ENCODE assay signal across 26 mouse cellular contexts in genomic region chr2:160288538-160289151, GRCm38 (mm10). TPM values are rescaled to one million over a fixed set of nuclear protein-coding genes. Genes with fewer than 3 reads are reported as not detected.
"Had no signal": no experiment of that assay in that cellular context is flagged by ENCODE, and none has a peak within 500 bp of the region (broad histone marks: within the 10 kb centered on the region; RNA-seq: fewer than 3 reads in every experiment).

No protein-coding gene starts in this region.

- H3K4me1 ChIP-seq: heart, embryonic 10.5 days; heart, embryonic 12.5 days; hindbrain, embryonic 13.5 days; hindbrain, embryonic 15.5 days; limb, embryonic 13.5 days; limb, embryonic 15.5 days; liver, embryonic 12.5 days had no signal

- H3K27me3 ChIP-seq: hindbrain, embryonic 13.5 days; hindbrain, embryonic 15.5 days; limb, embryonic 13.5 days; limb, embryonic 15.5 days; liver, embryonic 12.5 days had no signal

- H3K27ac ChIP-seq: heart, embryonic 10.5 days; hindbrain, embryonic 13.5 days; hindbrain, embryonic 15.5 days; hindbrain, postnatal 0 days; limb, embryonic 13.5 days; limb, embryonic 15.5 days; liver, embryonic 12.5 days; liver, embryonic 14.5 days had no signal

- DNase-seq: forebrain, postnatal 0 days; gastrocnemius, postnatal 14 days; gastrocnemius, postnatal 36 days; heart, adult 18-20 months; heart, postnatal 10 days; kidney, adult 18-20 months; layer of hippocampus, adult 9-11 months; layer of hippocampus, postnatal 36 days; left cerebral cortex, postnatal 4 days; lung, adult 18-20 months had no signal

- H3K36me3 ChIP-seq: heart, embryonic 10.5 days; heart, embryonic 12.5 days; hindbrain, embryonic 13.5 days; hindbrain, embryonic 15.5 days; limb, embryonic 13.5 days; limb, embryonic 15.5 days; liver, embryonic 12.5 days had no signal

- H3K9ac ChIP-seq: forebrain, postnatal 0 days; heart, embryonic 12.5 days; hindbrain, embryonic 13.5 days; hindbrain, embryonic 15.5 days; limb, embryonic 13.5 days; limb, embryonic 15.5 days; liver, embryonic 12.5 days; liver, embryonic 14.5 days had no signal

- H3K4me2 ChIP-seq: heart, embryonic 12.5 days; hindbrain, embryonic 13.5 days; hindbrain, embryonic 15.5 days; limb, embryonic 13.5 days; limb, embryonic 15.5 days; liver, embryonic 12.5 days had no signal

- H3K9me3 ChIP-seq: heart, embryonic 10.5 days; heart, embryonic 12.5 days; hindbrain, embryonic 13.5 days; hindbrain, embryonic 15.5 days; limb, embryonic 13.5 days; limb, embryonic 15.5 days; liver, embryonic 12.5 days had no signal

- ATAC-seq: forebrain, postnatal 0 days; hindbrain, postnatal 0 days; intestine, embryonic 16.5 days; liver, embryonic 12.5 days had no signal

- H3K4me3 ChIP-seq: heart, embryonic 10.5 days; heart, embryonic 12.5 days; hindbrain, embryonic 13.5 days; hindbrain, embryonic 15.5 days; limb, embryonic 13.5 days; limb, embryonic 15.5 days; liver, embryonic 12.5 days had no signal

RNA-seq across cellular contexts. Expression of gene Gm826, which starts 45.3 kb away (rescaled TPM):
- total RNA-seq: forebrain, postnatal 0 days; hematopoietic stem cell, adult 5-6 weeks; layer of hippocampus, adult 18-20 months; layer of hippocampus, postnatal 14 days; layer of hippocampus, postnatal 36 days; left cerebral cortex, postnatal 10 days; left cerebral cortex, postnatal 25 days had no signal
- polyA plus RNA-seq: gonadal fat pad, adult 2 months; hindbrain, embryonic 13.5 days; hindbrain, embryonic 15.5 days; hindbrain, postnatal 0 days had no signal
